Mouse (Mus musculus): ENCODE results near the gene Tmcc2. TPM values are rescaled to one million over a fixed set of nuclear protein-coding genes. Genes with fewer than 3 reads are reported as not detected.

The Tmcc2 gene
- polyA plus RNA-seq, 1 experiment from 2014 or later: 16.7 TPM

DNA sequence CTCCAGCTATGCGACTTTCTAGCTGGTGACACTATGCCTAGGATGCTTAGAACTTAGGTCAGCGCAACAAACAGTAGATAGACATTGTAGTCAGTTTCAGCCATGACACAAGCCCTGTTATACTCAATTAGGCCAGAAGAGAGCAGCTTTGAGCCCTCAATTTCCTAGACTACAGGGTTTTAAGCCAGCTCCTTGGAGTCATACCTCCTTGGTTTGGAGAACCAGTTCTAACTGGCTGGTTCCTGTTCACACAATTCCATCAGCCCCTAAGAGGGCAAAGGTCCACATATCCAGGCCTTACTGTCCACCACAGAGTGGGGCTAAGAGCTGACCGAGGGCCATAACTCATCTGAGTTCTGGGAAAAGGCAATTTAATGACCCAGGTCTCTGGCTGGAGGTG, 78.4 kb downstream of the Tmcc2 start:
- H3K36me3 ChIP-seq (ENCODE audit: poor library complexity, severe bottlenecking): no peaks in the 10 kb centered on the region
- no peak overlapping the region for H3K4me2 ChIP-seq
- H3K27ac ChIP-seq: no peak overlapping the region
- no peaks in the 10 kb centered on the region for H3K27me3 ChIP-seq
- no peak for ATAC-seq
- no peak overlapping the region for H3K4me3 ChIP-seq
- peaks cover 25% of the 10 kb centered on the region for H3K4me1 ChIP-seq
- WGBS: 55% methylated on average over 3 of the region's 3 CpGs
- no peak overlapping the region for H3K9ac ChIP-seq
- no peaks in the 10 kb centered on the region for H3K9me3 ChIP-seq (replicated peaks)

DNA sequence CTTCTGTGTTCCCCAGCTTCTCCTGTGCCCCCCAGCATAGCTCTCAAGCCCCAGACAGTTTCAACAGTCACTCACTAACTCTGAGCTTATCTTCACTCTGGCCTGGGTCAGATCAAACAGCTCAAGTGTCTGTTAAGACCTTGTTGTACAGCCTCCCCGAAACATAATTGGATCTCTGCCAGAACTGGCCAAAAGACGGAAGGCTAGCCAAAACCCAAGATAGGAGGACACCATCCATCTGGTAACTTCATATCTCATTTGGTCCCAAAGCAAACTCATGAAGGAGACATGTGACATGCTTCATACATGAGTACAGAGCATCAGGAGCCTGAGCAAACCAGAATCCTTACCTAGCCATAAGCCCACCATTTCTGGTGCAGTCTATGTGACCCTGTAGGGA, 79.0 kb downstream of the Tmcc2 start:
- ATAC-seq: no peak
- Histone ChIP-seq H3K4me1 (peaks cover 18% of the 10 kb centered on the region), H3K9me3 (replicated peaks) (no peaks in the 10 kb centered on the region), H3K9ac (no peak overlapping the region), H3K4me3 (no peak overlapping the region), H3K36me3 (ENCODE audit: poor library complexity, severe bottlenecking) (no peaks in the 10 kb centered on the region), H3K27ac (no peak overlapping the region), H3K27me3 (0 out of 2 replicates have a peak, but pooled peaks cover 3% of the 10 kb centered on the region), H3K4me2 (no peak overlapping the region)
- 63% methylated on average over 2 of the region's 2 CpGs for WGBS

DNA sequence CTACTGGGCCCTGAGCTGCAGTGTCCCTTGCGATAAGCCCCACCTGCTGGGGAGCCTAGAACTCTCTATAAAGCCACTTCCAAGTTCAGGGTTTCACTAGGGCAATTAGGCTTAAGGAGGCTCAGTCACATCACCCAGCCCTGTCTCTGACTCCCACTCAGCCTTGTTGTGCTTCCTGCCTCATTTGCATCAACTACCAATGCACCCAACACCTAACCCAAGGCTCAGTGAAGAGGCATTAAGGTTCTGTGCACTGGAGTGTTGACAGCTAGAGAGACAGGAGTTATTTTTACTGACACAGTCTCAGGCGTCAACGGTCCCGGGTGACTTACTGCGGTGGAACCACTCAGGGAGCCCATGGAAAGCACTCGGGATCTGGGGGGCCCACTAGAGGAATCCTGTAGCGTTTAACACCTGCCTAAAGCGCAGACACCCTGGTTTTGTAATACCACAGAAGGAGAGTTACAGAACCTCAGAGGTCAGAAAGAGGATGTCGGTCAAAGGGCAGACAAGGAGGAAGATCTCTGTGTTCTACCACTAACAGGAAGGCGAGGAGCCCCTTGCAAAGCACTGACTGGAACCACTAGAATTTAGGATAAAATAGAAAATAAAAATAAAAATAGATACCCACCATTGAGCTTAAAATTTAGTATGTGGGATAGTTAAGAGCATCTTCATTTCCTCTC, 79.8 kb downstream of the Tmcc2 start:
- Histone ChIP-seq H3K4me1 (peaks cover 11% of the 10 kb centered on the region), H3K36me3 (ENCODE audit: poor library complexity, severe bottlenecking) (no peaks in the 10 kb centered on the region), H3K27me3 (0 out of 2 replicates have a peak, but pooled peaks cover 3% of the 10 kb centered on the region), H3K27ac (no peak overlapping the region), H3K9ac (no peak overlapping the region), H3K9me3 (replicated peaks) (no peaks in the 10 kb centered on the region), H3K4me3 (no peak overlapping the region), H3K4me2 (no peak overlapping the region)
- ATAC-seq: no peak
- 83% methylated on average over 10 of the region's 10 CpGs for WGBS

DNA sequence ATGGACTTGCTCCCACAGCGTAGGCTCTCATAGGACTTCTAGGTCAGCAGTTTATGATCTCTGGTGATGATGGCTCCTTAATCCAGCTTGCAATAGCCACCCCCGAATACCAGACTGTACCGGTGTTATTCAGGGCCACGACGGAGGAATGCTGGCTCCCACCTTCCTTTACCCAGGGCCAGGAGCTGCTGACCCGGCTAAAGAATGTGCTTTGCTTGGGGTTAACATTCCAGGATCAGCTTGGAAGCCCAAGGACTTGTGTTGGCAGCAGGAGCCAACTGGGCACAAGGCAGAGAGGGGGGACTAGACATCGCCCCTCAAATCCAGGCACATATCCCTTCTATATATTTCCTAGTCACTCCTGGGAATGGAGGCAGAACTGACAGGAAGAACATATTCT, 80.3 kb downstream of the Tmcc2 start:
- H3K4me2 ChIP-seq: no peak overlapping the region
- H3K36me3 ChIP-seq (ENCODE audit: poor library complexity, severe bottlenecking): no peaks in the 10 kb centered on the region
- H3K27me3 ChIP-seq: 0 out of 2 replicates have a peak, but pooled peaks cover 3% of the 10 kb centered on the region
- H3K4me1 ChIP-seq: peaks cover 8% of the 10 kb centered on the region
- 77% methylated on average over 7 of the region's 7 CpGs for WGBS
- ATAC-seq: no peak
- H3K9ac ChIP-seq: no peak overlapping the region
- no peak overlapping the region for H3K4me3 ChIP-seq
- no peak overlapping the region for H3K27ac ChIP-seq
- H3K9me3 ChIP-seq (replicated peaks): no peaks in the 10 kb centered on the region

DNA sequence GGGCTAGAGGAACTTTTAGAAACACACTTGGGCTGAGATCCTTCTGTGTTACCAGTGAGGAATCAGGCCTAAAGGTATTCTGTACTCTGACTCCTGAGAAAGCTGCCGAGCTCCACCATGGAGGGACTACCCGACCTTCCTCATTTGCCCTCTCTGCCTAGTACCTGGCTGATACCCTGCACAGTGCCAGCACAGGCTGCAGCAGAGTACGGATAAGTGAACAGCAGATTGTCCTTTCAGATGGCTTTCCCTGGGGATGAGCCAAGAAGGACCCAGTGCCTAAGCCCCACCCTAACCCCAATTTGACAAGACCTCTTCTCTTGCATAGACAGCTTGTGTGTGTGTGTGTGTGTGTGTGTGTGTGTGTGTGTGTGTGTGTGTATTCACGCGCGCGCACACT, 82.4 kb downstream of the Tmcc2 start:
- 82% methylated on average over 7 of the region's 7 CpGs for WGBS
- H3K36me3 ChIP-seq (ENCODE audit: poor library complexity, severe bottlenecking): no peaks in the 10 kb centered on the region
- 0 out of 2 replicates have a peak, but pooled peaks cover 3% of the 10 kb centered on the region for H3K4me1 ChIP-seq
- H3K9me3 ChIP-seq (replicated peaks): no peaks in the 10 kb centered on the region
- no peak overlapping the region for H3K9ac ChIP-seq
- no peak overlapping the region for H3K27ac ChIP-seq
- 0 out of 2 replicates have a peak, but pooled peaks cover 3% of the 10 kb centered on the region for H3K27me3 ChIP-seq
- no peak overlapping the region for H3K4me3 ChIP-seq
- H3K4me2 ChIP-seq: no peak overlapping the region
- no peak for ATAC-seq

DNA sequence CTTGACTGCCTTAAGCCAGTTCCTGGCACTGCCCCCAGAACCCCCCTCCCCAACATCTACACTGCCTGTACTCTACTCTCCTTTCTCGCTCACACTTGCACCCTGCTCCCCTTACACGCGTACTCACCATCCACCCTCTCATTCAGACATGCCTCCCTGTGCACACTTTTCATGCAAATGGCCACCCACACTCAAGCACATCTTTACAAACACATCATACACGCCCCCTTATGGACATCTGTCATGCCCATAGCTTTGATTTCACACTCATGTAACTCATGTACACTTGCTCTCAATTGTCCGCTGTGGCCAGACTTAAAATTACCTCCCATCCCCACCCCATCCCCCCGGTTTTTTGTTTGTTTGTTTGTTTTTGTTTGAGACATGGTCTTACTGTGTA, 83.1 kb downstream of the Tmcc2 start:
- Histone ChIP-seq H3K27ac (no peak overlapping the region), H3K9me3 (replicated peaks) (no peaks in the 10 kb centered on the region), H3K9ac (no peak overlapping the region), H3K36me3 (ENCODE audit: poor library complexity, severe bottlenecking) (no peaks in the 10 kb centered on the region), H3K27me3 (0 out of 2 replicates have a peak, but pooled peaks cover 3% of the 10 kb centered on the region), H3K4me1 (0 out of 2 replicates have a peak, but pooled peaks cover 3% of the 10 kb centered on the region), H3K4me3 (no peak overlapping the region), H3K4me2 (no peak overlapping the region)
- WGBS: 87% methylated on average over 6 of the region's 6 CpGs
- ATAC-seq: no peak

DNA sequence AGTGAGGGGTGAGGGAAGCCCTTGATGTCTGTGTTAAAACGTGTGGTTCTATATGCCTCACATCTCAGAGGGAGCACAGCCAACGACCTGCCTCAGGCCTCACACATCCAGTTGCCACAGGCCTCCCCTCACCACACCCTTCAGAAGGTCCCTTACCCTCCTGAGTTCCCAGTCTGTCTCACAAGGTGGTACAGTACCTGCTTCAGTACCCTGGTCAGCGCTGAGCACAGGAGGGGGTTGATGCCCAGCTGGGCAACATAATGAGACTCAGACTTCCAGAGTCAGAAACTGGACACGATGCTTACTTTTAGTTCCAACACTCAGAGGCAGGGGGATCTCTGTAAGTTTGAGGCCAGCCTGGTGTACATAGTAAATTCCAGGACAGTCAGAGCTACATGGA, 84.3 kb downstream of the Tmcc2 start:
- H3K4me3 ChIP-seq: no peak overlapping the region
- no peak overlapping the region for H3K4me2 ChIP-seq
- no peaks in the 10 kb centered on the region for H3K36me3 ChIP-seq (ENCODE audit: poor library complexity, severe bottlenecking)
- H3K9ac ChIP-seq: no peak overlapping the region
- no peak for ATAC-seq
- H3K27ac ChIP-seq: no peak overlapping the region
- 27% methylated on average over 4 of the region's 4 CpGs for WGBS
- 0 out of 2 replicates have a peak, but pooled peaks cover 3% of the 10 kb centered on the region for H3K4me1 ChIP-seq
- peaks cover 6% of the 10 kb centered on the region; the same call in 1 of the 2 replicates for H3K27me3 ChIP-seq
- no peaks in the 10 kb centered on the region for H3K9me3 ChIP-seq (replicated peaks)

Other genes starting within 250 kb of the Tmcc2 start
- 14.3 and 17.0 TPM in 2 replicates for gene Lemd1, start 199.8 kb downstream of the Tmcc2 start, polyA plus RNA-seq (2015; fragmentation: Nextera tagmentation; extraction: Ambion mirVana)
- gene AC124108.1, start 199.8 kb downstream of the Tmcc2 start, polyA plus RNA-seq (2015; fragmentation: Nextera tagmentation; extraction: Ambion mirVana): 3.4 and 3.9 TPM in 2 replicates
- 1.0 and 1.1 TPM in 2 replicates for gene Gm10188, start 161.5 kb downstream of the Tmcc2 start, polyA plus RNA-seq (2015; fragmentation: Nextera tagmentation; extraction: Ambion mirVana)
- 1.2 and 1.6 TPM in 2 replicates for gene Klhdc8a, start 92.7 kb downstream of the Tmcc2 start, polyA plus RNA-seq (2015; fragmentation: Nextera tagmentation; extraction: Ambion mirVana)
- gene Nuak2, start 75.2 kb downstream of the Tmcc2 start, polyA plus RNA-seq (2015; fragmentation: Nextera tagmentation; extraction: Ambion mirVana): 28.8 and 36.5 TPM in 2 replicates
- 10.5 and 12.5 TPM in 2 replicates for gene Dstyk, start 26.3 kb upstream of the Tmcc2 start, polyA plus RNA-seq (2015; fragmentation: Nextera tagmentation; extraction: Ambion mirVana)
- gene Rbbp5, start 86.1 kb upstream of the Tmcc2 start, polyA plus RNA-seq (2015; fragmentation: Nextera tagmentation; extraction: Ambion mirVana): 53.8 and 55.6 TPM in 2 replicates
- gene Tmem81, start 114.9 kb upstream of the Tmcc2 start, polyA plus RNA-seq (2015; fragmentation: Nextera tagmentation; extraction: Ambion mirVana): 0.92 and 1.4 TPM in 2 replicates
- gene Cntn2, start 152.0 kb upstream of the Tmcc2 start, polyA plus RNA-seq (2015; fragmentation: Nextera tagmentation; extraction: Ambion mirVana): 53.6 and 68.9 TPM in 2 replicates